Mouse (Mus musculus) midbrain, embryonic 14.5 days (tissue): Measurements from ENCODE around the gene Xirp2. TPM values are rescaled to one million over a fixed set of nuclear protein-coding genes. Genes with fewer than 3 reads are reported as not detected.
"Not testable (repeated sequence)": the region's sequence is repeated elsewhere in the genome, so short reads cannot be mapped to it uniquely, and the experiment has no call there.

ENCODE experiments used
- ATAC-seq: fragments of 200-750 bp; cut with Nextera tagmentation; 2 replicates; pipeline ENCODE4 v1.8.0; 2017; ENCODE audit warnings: moderate number of reproducible peaks, moderate library complexity; ENCODE audit not compliant: low FRiP score, low TSS enrichment
- DNase-seq: peaks from one replicate; pipeline ENCODE4 v3.0.0-alpha.2; 2015
- H3K27ac ChIP-seq: fragments of 300-500 bp; sonication (generic); replicated peaks from 2 replicates; pipeline ENCODE4 v1.5.1; 2014; ENCODE audit warnings: mild to moderate bottlenecking, low read depth, low read length, moderate library complexity
- H3K27me3 ChIP-seq: fragments of 300-500 bp; sonication (generic); 2 replicates; pipeline ENCODE4 v1.6.1; 2014; ENCODE audit warnings: low read length, control low read depth, mixed read lengths; ENCODE audit not compliant: control insufficient read depth, insufficient read depth
- H3K36me3 ChIP-seq: fragments of 300-500 bp; sonication (generic); 2 replicates; pipeline ENCODE4 v1.6.1; 2014; ENCODE audit warnings: low read length, control low read depth; ENCODE audit not compliant: control insufficient read depth, insufficient read depth
- H3K4me1 ChIP-seq: fragments of 300-500 bp; sonication (generic); 2 replicates; pipeline ENCODE4 v1.6.1; 2014; ENCODE audit warnings: mild to moderate bottlenecking, antibody characterized with exemption, low read length, control low read depth; ENCODE audit not compliant: control insufficient read depth, insufficient read depth
- H3K4me2 ChIP-seq: fragments of 300-500 bp; sonication (generic); 2 replicates; pipeline ENCODE4 v1.6.1; 2014; ENCODE audit warnings: mild to moderate bottlenecking, low read length, moderate library complexity
- H3K4me3 ChIP-seq: fragments of 300-500 bp; sonication (generic); replicated peaks from 2 replicates; pipeline ENCODE4 v1.5.1; 2014; ENCODE audit warnings: low read depth, low read length
- H3K9ac ChIP-seq: fragments of 300-500 bp; sonication (generic); replicated peaks from 2 replicates; pipeline ENCODE4 v1.6.1; 2014; ENCODE audit warnings: mild to moderate bottlenecking, low read length, moderate library complexity
- H3K9me3 ChIP-seq: fragments of 300-500 bp; sonication (generic); 2 replicates; pipeline ENCODE4 v1.6.1; 2016; ENCODE audit warnings: low read length, control low read depth, mixed read lengths; ENCODE audit not compliant: control insufficient read depth
- WGBS: fragments of 180-500 bp; shearing (Covaris S2); extraction: QIAGEN DNeasy Blood & Tissue Kit; methylation state at CpG from one replicate; pipeline ENCODE4 v1.1.7; 2014; 5-methylcytosine and 5-hydroxymethylcytosine counted together
- polyA plus RNA-seq: library from polyadenylated mRNA; unstranded; fragments of >200 nt; fragmentation: Nextera tagmentation; extraction: Ambion mirVana; gene quantifications from 2 replicates; pipeline ENCODE4 v1.2.1, GENCODE M21; 2014

The Xirp2 gene
- not detected in 2 replicates for polyA plus RNA-seq

DNA sequence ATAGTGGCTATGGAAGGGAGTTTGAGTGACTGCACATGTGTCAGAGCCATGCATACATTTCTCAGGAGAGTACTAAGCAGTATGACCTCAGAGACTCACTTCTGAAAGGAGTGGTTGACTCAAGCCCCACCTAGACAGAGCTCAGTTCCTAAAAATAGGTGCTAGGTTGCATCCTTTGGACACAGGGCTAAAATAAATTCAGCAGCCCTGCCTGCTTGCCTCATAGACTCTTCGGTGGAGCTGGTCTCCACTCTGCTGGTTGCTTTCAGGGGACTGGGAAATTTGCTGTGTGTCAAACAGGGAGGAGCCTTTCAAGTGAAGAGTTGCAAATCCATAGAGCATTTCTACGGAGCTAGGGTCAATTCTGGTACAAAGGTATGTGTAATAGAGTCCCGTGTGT is at the start of gene Xirp2:
TSS of gene Xirp2 (plus strand) at position 223 of the 400 bp plus-strand sequence.
- no peak for DNase-seq
- Histone ChIP-seq H3K4me2 (no peak within 1 kb of the TSS), H3K9ac (no peak within 1 kb of the TSS), H3K4me1 (no peaks in the 10 kb centered on the region), H3K27ac (no peak within 1 kb of the TSS), H3K4me3 (no peak within 1 kb of the TSS), H3K9me3 (no peaks in the 10 kb centered on the region), H3K36me3 (no peaks in the 10 kb centered on the region), H3K27me3 (no peaks in the 10 kb centered on the region)
- 86% methylated on average over 3 of the region's 3 CpGs for WGBS
- no peak for ATAC-seq

DNA sequence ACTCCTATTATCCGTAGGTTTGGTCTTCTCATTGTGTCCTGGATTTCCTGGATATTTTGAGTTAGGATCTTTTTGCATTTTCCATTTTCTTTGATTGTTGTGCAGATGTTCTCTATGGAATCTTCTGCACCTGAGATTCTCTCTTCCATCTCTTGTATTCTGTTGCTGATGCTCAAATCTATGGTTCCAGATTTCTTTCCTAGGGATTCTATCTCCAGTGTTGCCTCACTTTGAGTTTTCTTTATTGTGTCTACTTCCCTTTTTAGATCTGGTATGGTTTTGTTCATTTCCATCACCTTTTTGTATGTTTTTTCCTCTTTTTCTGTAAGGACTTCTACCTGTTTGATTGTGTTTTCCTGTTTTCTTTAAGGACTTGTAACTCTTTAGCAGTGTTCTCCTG is 32.4 kb upstream of the Xirp2 start, which contains the start of gene Gm21830:
TSS of gene Gm21830 (plus strand) at position 301 of the 400 bp plus-strand sequence.
- H3K9ac ChIP-seq, H3K4me2 ChIP-seq, H3K27ac ChIP-seq, H3K9me3 ChIP-seq, H3K4me3 ChIP-seq, H3K27me3 ChIP-seq, H3K4me1 ChIP-seq, DNase-seq, ATAC-seq, H3K36me3 ChIP-seq: not testable (repeated sequence)
- no CpG with 5 or more reads among the region's 1 CpGs for whole genome bisulfite sequencing

DNA sequence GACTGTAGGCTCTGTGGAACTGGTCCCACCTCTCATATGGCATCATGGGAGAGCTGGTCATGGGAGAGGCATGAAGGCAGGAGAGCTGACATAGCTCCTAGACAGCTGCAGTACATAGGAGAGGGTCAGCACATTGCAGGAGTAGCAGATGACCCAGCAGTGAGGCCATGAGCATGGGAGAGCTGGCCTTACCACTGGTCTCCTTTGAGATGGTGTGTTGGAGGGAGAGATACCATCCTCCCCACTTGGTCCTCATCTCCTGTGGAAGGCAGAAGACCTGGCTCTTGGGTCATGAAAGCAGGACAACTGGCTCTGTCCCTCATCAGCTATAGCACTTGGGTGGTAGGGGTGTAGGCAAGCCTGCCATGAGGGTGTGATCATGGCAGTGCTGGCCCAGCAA is 24.9 kb upstream of the Xirp2 start:
- no peak overlapping the region for H3K4me3 ChIP-seq
- H3K36me3 ChIP-seq = no peaks in the 10 kb centered on the region

DNA sequence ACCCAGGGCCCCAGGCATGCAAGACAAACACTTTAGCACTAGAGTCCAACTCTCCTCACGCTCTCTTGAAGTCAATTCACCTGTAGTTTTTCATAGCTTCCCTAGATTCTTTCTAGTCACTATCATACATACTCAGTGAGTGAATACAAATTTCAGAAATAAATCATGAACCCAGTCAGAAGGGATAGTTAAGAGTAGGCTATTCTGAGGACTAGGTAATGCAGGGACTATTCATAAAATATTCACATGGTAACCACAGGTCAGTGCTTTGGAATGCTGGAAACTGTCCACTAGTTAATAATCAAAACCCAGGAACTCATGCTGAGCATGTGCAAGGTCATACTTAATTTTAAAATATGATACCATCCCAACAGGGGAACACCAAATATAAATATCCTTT is 23.0 kb upstream of the Xirp2 start:
- H3K4me2 ChIP-seq = no peak overlapping the region
- H3K36me3 ChIP-seq = no peaks in the 10 kb centered on the region
- H3K9ac ChIP-seq = no peak overlapping the region
- ATAC-seq (no peak), DNase-seq (no peak)
- no peak overlapping the region for H3K4me3 ChIP-seq
- H3K27ac ChIP-seq = no peak overlapping the region
- no peaks in the 10 kb centered on the region for H3K27me3 ChIP-seq
- no peaks in the 10 kb centered on the region for H3K9me3 ChIP-seq
- no peaks in the 10 kb centered on the region for H3K4me1 ChIP-seq
- WGBS = 85% methylated on average over 1 of the region's 1 CpGs

More for the DNA sequence above, 24.9 kb upstream of the Xirp2 start:
- H3K27ac ChIP-seq = no peak overlapping the region
- DNase-seq (no peak), ATAC-seq (no peak)
- no peak overlapping the region for H3K4me2 ChIP-seq
- H3K9me3 ChIP-seq = no peaks in the 10 kb centered on the region
- H3K9ac ChIP-seq = no peak overlapping the region
- H3K27me3 ChIP-seq = no peaks in the 10 kb centered on the region
- H3K4me1 ChIP-seq = no peaks in the 10 kb centered on the region

DNA sequence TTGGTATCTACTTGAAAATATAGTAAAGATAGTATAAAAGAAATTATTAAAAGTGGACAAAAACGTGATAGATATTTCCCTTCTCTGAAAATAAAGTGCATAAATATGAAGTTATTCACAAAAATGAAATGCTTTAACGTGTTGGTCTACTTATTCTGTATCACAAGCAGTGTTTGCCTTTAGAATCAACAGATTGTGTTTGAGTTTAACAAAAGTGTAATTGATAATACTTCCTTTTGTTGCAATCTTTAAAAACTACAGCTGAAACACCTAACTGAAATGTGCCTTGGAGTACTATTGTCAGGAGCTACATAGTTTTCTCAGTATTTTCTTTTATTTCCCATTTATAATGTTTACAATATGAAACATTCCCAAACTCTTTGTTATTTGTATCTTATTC is 12.7 kb upstream of the Xirp2 start, which contains the start of gene Gm26727:
TSS of gene Gm26727 (minus strand) at position 101 of the 400 bp plus-strand sequence.
- Histone ChIP-seq H3K9ac (no peak within 1 kb of the TSS), H3K27ac (no peak within 1 kb of the TSS), H3K9me3 (no peaks in the 10 kb centered on the region), H3K27me3 (no peaks in the 10 kb centered on the region), H3K4me2 (no peak within 1 kb of the TSS), H3K36me3 (no peaks in the 10 kb centered on the region), H3K4me1 (no peaks in the 10 kb centered on the region), H3K4me3 (no peak within 1 kb of the TSS)
- no peak for DNase-seq
- WGBS = 60% methylated on average over 2 of the region's 2 CpGs
- no peak for ATAC-seq

DNA sequence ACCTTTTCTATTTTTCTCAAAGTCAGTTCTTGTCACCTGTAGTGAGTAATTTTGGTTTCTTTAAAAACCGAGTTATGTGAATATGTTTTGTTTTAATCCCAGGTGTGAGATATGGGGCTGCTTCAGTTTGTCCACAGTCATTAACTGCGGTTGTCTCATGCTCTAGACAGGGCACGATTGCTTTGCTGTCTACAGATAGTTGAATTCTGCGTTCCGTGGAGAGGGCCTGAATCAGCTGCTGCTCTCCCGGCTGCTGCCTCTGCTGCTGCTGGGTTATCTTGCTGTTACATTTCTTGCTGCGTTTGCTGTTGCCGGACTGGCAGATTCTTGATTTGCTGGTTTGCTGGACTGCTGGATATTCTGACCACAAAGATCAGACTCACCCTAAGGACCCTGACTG is 7.5 kb upstream of the Xirp2 start:
- H3K36me3 ChIP-seq = no peaks in the 10 kb centered on the region
- ATAC-seq = no peak

DNA sequence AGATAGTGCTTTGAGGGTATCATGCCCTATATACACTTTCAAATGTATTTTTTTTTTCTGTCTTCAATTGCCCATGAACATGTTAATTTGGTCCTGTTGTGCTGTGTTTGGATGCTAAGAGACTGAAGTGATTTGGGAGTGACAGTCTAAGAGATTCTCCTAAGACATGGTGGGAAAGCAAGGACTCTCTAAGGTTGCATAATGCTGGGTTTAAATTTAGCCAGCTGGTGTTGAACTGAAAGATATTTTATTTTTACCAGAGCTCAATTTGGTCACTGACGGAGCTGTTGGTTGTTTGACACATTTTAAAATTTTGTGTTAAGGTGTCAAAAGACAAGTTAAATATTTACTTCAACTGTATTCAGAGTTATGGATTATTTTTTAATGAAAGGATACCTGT is 970 bp downstream of the Xirp2 start:
- H3K9me3 ChIP-seq = no peaks in the 10 kb centered on the region

More for the DNA sequence above, 7.5 kb upstream of the Xirp2 start:
- Histone ChIP-seq H3K4me3 (no peak overlapping the region), H3K9me3 (no peaks in the 10 kb centered on the region), H3K27ac (no peak overlapping the region), H3K27me3 (no peaks in the 10 kb centered on the region), H3K4me2 (no peak overlapping the region), H3K9ac (no peak overlapping the region), H3K4me1 (no peaks in the 10 kb centered on the region)
- WGBS = 91% methylated on average over 8 of the region's 8 CpGs
- no peak for DNase-seq

DNA sequence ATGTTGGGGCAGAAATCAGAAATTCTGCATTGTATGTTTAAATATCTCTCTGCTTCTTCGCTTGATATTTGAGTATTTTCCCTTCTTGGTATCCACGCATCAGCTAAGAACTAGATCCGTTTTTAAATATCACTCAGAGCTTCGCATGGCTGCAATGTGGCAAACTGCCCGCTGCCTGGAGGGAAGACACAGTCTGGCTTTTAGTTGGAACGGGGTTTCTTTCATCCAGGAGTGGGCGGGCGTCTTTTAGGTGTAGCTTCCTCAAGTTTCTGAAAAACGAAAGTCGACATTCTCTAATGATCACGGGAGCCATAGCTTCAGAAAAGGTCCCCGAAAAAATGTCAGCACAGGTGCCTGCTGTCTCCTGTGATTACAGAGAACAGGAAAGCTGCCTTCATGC is 1.4 kb downstream of the Xirp2 start:
- DNase-seq = peak; percentile 8
- Histone ChIP-seq H3K4me3 (no peak overlapping the region), H3K27ac (no peak overlapping the region), H3K27me3 (no peaks in the 10 kb centered on the region), H3K4me1 (no peaks in the 10 kb centered on the region), H3K9ac (no peak overlapping the region), H3K9me3 (no peaks in the 10 kb centered on the region), H3K4me2 (no peak overlapping the region), H3K36me3 (no peaks in the 10 kb centered on the region)
- ATAC-seq = no peak
- WGBS = 76% methylated on average over 12 of the region's 12 CpGs

More for the DNA sequence above, 970 bp downstream of the Xirp2 start:
- WGBS = 92% methylated on average over 1 of the region's 1 CpGs
- H3K27ac ChIP-seq = no peak overlapping the region
- ATAC-seq = no peak
- H3K9ac ChIP-seq = no peak overlapping the region
- no peak overlapping the region for H3K4me2 ChIP-seq
- DNase-seq = no peak
- H3K27me3 ChIP-seq = no peaks in the 10 kb centered on the region
- H3K36me3 ChIP-seq = no peaks in the 10 kb centered on the region
- H3K4me1 ChIP-seq = no peaks in the 10 kb centered on the region
- H3K4me3 ChIP-seq = no peak overlapping the region

DNA sequence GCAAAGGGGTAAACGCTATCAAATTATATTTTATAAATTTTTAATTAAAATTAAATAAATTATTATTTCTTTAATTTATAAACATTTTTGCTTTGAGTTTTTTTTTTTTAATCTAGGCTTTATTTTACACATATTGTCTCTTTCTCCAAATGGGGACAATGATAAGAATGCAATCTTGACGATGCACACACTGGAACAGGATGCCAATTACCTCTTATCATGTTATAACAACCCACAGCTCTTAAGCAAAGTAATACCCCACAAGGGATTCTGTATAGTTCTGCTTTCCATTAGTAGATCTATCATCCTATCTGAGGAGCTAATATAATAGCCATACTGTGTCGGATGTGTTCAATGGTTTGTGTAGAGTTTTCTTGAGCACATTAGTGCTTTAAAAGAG is 15.1 kb downstream of the Xirp2 start:
- Histone ChIP-seq H3K4me1 (no peaks in the 10 kb centered on the region), H3K27ac (no peak overlapping the region), H3K27me3 (no peaks in the 10 kb centered on the region), H3K4me3 (no peak overlapping the region), H3K36me3 (no peaks in the 10 kb centered on the region), H3K4me2 (no peak overlapping the region), H3K9ac (no peak overlapping the region), H3K9me3 (no peaks in the 10 kb centered on the region)
- ATAC-seq (no peak), DNase-seq (no peak)
- WGBS = 81% methylated on average over 3 of the region's 3 CpGs
